Mouse (Mus musculus) embryonic facial prominence, embryonic 11.5 days (tissue): ENCODE results near the gene Cela2a. TPM values are rescaled to one million over a fixed set of nuclear protein-coding genes. Genes with fewer than 3 reads are reported as not detected.

ENCODE experiments used
- ATAC-seq: fragments of 200-750 bp; cut with Nextera tagmentation; replicated peaks from 2 replicates; pipeline ENCODE4 v1.8.0; 2017; ENCODE audit warnings: low read depth; ENCODE audit not compliant: insufficient number of reproducible peaks, low FRiP score, low TSS enrichment
- DNase-seq: peaks from one replicate; pipeline ENCODE4 v3.0.0-alpha.2; 2015; ENCODE audit warnings: low spot score
- H3K27ac ChIP-seq: fragments of 300-500 bp; sonication (generic); replicated peaks from 2 replicates; pipeline ENCODE4 v1.5.1; 2014; ENCODE audit warnings: mild to moderate bottlenecking, low read depth, low read length, control low read depth
- H3K27me3 ChIP-seq: fragments of 300-500 bp; sonication (generic); 2 replicates; pipeline ENCODE4 v1.6.1; 2014; ENCODE audit warnings: mild to moderate bottlenecking, low read length, moderate library complexity, mixed read lengths; ENCODE audit not compliant: control insufficient read depth, insufficient read depth
- H3K36me3 ChIP-seq: fragments of 300-500 bp; sonication (generic); replicated peaks from 2 replicates; pipeline ENCODE4 v1.6.1; 2014; ENCODE audit warnings: low read depth, mild to moderate bottlenecking, low read length, moderate library complexity, mixed read lengths; ENCODE audit not compliant: control insufficient read depth, insufficient read depth
- H3K4me1 ChIP-seq: fragments of 300-500 bp; sonication (generic); 2 replicates; pipeline ENCODE4 v1.6.1; 2014; ENCODE audit warnings: low read length, mixed read lengths; ENCODE audit not compliant: control insufficient read depth, insufficient read depth
- H3K4me2 ChIP-seq: fragments of 300-500 bp; sonication (generic); 2 replicates; pipeline ENCODE4 v1.6.1; 2014; ENCODE audit warnings: low read depth, mild to moderate bottlenecking, control low read depth, low read length, moderate library complexity
- H3K4me3 ChIP-seq: fragments of 300-500 bp; sonication (generic); 2 replicates; pipeline ENCODE4 v1.5.1; 2014; ENCODE audit warnings: low read depth, low read length, control low read depth
- H3K9ac ChIP-seq: fragments of 300-500 bp; sonication (generic); replicated peaks from 2 replicates; pipeline ENCODE4 v1.6.1; 2014; ENCODE audit warnings: mild to moderate bottlenecking, control low read depth, low read length
- H3K9me3 ChIP-seq: fragments of 300-500 bp; sonication (generic); replicated peaks from 2 replicates; pipeline ENCODE4 v1.6.1; 2016; ENCODE audit warnings: mild to moderate bottlenecking, low read length, inconsistent platforms, mixed read lengths; ENCODE audit not compliant: control insufficient read depth
- WGBS: fragments of 180-500 bp; shearing (Covaris S2); extraction: QIAGEN DNeasy Blood & Tissue Kit; methylation state at CpG from one replicate; pipeline ENCODE4 v1.1.7; 2014; 5-methylcytosine and 5-hydroxymethylcytosine counted together
- polyA plus RNA-seq: library from polyadenylated mRNA; unstranded; fragments of >200 nt; fragmentation: Nextera tagmentation; extraction: Ambion mirVana; gene quantifications from 2 replicates; pipeline ENCODE4 v1.2.1, GENCODE M21; 2014

Gene Cela2a
- polyA plus RNA-seq, 1 experiment from 2014 or later, result not detected

DNA sequence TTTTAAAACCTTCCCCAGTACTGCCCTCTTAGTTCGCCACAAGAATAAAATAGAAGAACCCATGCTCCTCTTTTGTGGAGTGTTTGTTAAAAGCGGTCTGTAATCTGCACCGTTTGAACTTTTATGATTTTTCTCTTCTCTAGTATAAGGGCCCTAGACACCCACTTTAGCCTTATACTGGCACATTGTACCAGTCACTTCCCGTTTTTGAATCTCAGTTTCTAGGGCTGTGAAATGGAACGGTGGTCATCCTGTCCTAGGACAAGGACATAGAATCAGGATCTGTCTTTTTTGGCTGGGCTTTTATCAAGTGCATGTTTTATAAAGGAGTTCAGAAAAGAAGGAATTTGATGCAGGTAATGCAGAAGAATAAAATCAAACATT is 31.8 kb downstream of the Cela2a start:
- peak overlapping the region; percentile 74 for H3K27ac ChIP-seq
- WGBS, result 14% methylated on average over 5 of the region's 5 CpGs
- H3K4me3 ChIP-seq, result peak overlapping the region; percentile 60
- H3K4me2 ChIP-seq, result peak overlapping the region; percentile 32
- H3K36me3 ChIP-seq, result no peaks in the 10 kb centered on the region
- no peaks in the 10 kb centered on the region for H3K9me3 ChIP-seq
- H3K4me1 ChIP-seq, result peaks cover 4% of the 10 kb centered on the region; the same call in 1 of the 2 replicates
- no peaks in the 10 kb centered on the region for H3K27me3 ChIP-seq
- no peak for ATAC-seq
- H3K9ac ChIP-seq, result peak overlapping the region; percentile 61; the same call in 1 of the 2 replicates
- DNase-seq, result no peak

DNA sequence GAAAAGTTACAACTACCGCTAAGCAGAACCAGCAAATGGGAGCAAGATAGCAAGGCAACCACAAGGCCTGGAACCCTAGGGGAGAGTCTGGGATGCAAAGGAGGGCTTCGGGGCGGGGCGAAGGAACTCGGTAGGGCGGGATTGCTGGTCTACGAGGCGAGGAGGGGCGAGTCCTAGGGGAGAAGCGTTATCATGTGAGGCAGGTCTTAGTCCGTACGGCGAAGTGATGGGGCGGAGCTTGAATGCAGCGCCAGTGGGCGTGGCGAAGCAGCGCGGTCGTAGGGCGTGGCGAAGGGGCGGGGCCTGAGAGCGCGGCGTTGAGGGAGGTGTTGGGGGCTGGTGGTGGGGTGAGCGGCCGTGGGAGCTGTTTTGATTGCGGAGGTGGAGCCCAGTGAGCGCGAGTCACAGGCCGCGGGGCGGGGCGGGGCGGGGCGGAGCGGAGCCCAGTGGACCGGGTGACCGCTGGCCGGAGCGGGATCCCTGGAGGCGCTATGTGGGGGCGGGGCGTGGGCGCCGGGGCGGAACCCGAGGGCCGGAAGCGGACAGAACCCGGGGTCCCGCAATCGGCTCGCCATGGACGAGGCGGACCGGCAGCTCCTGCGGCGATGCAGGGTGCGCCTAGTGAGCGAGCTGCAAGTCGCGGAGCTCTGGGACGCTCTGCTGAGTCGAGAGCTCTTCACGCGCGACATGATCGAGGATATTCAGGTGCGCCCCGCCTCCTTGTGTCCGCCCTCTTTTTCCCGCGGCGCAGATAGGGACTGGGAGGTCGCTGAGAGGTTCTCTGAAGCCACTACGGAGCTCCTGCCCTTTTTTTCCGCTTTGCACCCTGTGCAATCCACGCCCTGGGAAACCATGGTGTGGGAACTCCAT is 32.4 kb downstream of the Cela2a start, which contains the start of gene Casp9:
Gene Casp9, plus strand, starts transcription at position 331 of the 870 bp plus-strand sequence.
- DNase-seq (peak; percentile 97), ATAC-seq (peak; percentile 78)
- WGBS, result under 1% methylated on average over 64 of the region's 80 CpGs
- Histone ChIP-seq H3K4me2 (peak within 1 kb of the TSS; percentile 32), H3K9me3 (no peaks in the 10 kb centered on the region), H3K36me3 (no peaks in the 10 kb centered on the region), H3K4me3 (peak within 1 kb of the TSS; percentile 60), H3K4me1 (peaks cover 4% of the 10 kb centered on the region; the same call in 1 of the 2 replicates), H3K9ac (peak within 1 kb of the TSS; percentile 61), H3K27me3 (no peaks in the 10 kb centered on the region), H3K27ac (peak within 1 kb of the TSS; percentile 74)

DNA sequence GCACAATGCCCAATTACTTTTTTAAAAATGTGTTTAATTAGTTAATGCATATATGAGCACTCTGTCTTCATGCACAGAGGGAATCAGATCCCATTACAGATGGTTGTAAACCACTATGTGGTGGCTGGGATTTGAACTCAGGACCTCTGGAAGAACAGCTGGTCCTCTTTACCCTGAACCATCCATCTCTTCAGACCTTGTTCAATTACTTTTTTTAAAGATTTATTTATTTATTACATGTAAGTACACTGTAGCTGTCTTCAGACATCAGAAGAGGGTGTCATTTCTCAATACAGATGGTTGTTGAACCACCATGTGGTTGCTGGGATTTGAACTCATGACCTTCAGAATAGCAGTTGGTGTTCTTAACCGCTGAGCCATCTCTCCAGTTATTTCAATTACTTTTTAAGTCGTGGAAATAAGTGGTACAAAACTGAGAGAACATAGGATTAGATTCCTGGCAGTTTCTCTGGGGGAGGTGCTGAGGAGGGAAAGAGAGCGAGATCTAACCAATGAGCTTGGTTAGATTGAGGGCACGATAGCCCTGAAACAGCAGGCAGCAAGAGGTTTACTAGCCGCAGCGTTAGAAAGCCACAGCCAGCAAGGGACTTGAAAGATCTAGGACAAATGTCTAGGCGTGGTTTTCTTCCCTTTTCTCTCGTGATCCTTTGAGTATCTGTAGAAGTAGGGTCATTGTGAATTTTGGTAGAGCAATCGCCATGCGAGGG is 33.2 kb downstream of the Cela2a start:
- ATAC-seq (no peak), DNase-seq (no peak)
- no peaks in the 10 kb centered on the region for H3K27me3 ChIP-seq
- peak overlapping the region; percentile 4 for H3K9ac ChIP-seq
- peak overlapping the region; percentile 60 for H3K4me3 ChIP-seq
- no peaks in the 10 kb centered on the region for H3K9me3 ChIP-seq
- WGBS, result 13% methylated on average over 10 of the region's 10 CpGs
- H3K4me2 ChIP-seq, result peak overlapping the region; percentile 32
- H3K27ac ChIP-seq, result peak overlapping the region; percentile 74
- H3K4me1 ChIP-seq, result peaks cover 4% of the 10 kb centered on the region; the same call in 1 of the 2 replicates
- H3K36me3 ChIP-seq, result no peaks in the 10 kb centered on the region

DNA sequence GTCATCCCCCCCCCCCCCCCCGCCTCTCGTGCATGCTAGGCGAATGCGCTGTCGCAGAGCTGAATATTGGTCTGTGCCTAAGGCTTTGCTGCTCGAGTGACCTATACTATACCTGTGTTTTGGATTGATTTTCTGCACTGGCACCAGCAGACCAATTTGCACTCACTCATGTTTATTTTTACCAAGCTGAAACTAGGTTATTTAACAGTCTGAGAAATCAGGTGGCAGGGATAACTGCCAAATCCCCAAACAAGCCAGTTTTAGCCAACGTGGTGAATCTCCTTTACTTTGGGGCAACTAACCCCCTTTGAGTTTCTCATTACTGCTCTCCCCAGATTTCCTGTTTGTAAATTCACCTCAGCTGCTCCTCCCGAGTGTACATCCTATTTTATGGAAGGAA is 34.0 kb downstream of the Cela2a start:
- Histone ChIP-seq H3K36me3 (no peaks in the 10 kb centered on the region), H3K4me1 (peaks cover 4% of the 10 kb centered on the region; the same call in 1 of the 2 replicates), H3K4me3 (no peak overlapping the region), H3K27me3 (no peaks in the 10 kb centered on the region), H3K27ac (no peak overlapping the region), H3K9me3 (no peaks in the 10 kb centered on the region), H3K9ac (no peak overlapping the region), H3K4me2 (no peak overlapping the region)
- ATAC-seq, result no peak
- 87% methylated on average over 8 of the region's 8 CpGs for WGBS
- no peak for DNase-seq

DNA sequence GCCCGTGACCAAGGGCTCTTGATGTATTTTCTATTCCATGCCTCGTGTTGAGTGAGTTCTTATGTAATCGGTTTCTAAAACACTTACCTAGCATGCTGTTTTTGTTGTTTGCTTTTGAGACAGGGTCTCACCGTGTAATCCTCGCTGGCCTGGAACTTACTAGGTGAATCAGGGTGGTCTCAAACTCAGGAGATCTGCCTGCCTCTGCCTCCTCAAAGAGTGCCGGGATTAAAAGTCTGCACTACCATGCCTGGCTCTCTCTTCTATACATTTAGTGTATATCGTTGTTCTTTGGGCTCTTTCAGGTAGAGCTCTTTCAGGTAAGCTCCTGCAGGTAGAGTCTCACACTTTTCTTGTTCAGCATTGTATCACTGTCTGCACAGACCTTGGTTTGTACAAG is 34.5 kb downstream of the Cela2a start:
- H3K4me1 ChIP-seq, result peaks cover 4% of the 10 kb centered on the region; the same call in 1 of the 2 replicates
- no peak overlapping the region for H3K4me2 ChIP-seq
- no peak overlapping the region for H3K27ac ChIP-seq
- no peak overlapping the region for H3K4me3 ChIP-seq
- DNase-seq (no peak), ATAC-seq (no peak)
- no peaks in the 10 kb centered on the region for H3K9me3 ChIP-seq
- 92% methylated on average over 7 of the region's 7 CpGs for WGBS
- H3K9ac ChIP-seq, result no peak overlapping the region
- H3K27me3 ChIP-seq, result no peaks in the 10 kb centered on the region
- H3K36me3 ChIP-seq, result no peaks in the 10 kb centered on the region

DNA sequence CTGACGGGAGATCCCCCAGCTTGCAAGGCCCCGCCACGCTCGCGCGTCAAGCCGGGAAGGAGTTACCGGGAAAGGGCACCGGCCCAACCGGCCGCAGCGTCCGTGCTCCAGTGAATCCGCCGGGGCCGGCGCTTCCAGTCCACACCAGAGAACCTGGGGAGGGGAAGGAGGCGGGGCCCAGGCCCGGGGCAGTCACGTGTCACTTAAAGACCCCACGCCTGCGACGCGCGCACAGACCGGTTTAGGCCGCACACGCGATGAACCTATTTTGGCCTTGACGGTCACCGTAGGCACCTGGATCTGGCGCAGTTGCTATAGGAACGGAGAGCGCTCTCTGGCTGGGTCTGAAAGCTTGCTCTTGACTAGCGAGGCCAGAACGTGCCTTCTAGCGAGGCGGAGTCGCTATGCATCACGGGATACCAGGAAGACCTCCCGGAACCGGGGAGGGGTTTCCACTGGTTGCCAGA is 35.4 kb downstream of the Cela2a start, which contains the start of gene Dnajc16:
Gene Dnajc16, minus strand, starts transcription at position 408 of the 467 bp plus-strand sequence.
- Histone ChIP-seq H3K4me1 (peaks cover 4% of the 10 kb centered on the region; the same call in 1 of the 2 replicates), H3K4me2 (peak within 1 kb of the TSS; percentile 76), H3K27ac (0 out of 2 replicates have a peak within 1 kb of the TSS, but pooled peaks have one; percentile 52), H3K9ac (peak within 1 kb of the TSS; percentile 90), H3K27me3 (no peaks in the 10 kb centered on the region), H3K4me3 (peak within 1 kb of the TSS; percentile 96), H3K36me3 (no peaks in the 10 kb centered on the region), H3K9me3 (no peaks in the 10 kb centered on the region)
- DNase-seq (peak; percentile 99), ATAC-seq (peak; percentile 92)
- under 1% methylated on average over 36 of the region's 42 CpGs for WGBS

DNA sequence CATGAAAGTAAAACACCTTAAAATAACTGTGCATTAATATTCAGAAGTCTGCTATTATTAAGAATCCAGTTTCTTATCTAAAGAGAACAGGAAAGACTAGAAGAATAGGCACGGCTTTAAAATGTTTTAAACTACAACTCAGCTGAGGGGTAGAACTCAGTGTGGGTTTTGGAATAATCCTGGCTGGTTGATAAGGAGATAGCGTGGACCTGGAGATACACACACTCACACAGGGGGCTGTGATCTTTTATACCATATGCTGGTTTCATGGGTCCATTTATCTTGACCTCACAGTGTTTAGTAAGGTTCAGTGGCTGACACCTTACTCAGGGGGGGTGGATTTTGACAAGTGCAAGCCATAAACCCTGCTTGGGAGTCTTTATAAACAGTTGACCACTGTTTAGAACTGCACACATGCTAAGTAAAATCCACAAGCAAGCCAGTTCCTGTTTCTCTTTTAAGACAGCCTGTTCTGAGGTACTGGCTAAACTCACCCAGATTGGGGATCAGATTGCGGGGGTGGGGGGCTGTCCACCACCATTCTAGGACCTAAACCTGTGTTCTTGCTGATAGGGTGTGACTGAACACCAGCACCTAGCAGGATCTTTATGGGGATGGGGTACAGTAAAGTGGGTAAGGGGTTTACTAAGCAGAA is 36.3 kb downstream of the Cela2a start:
- peaks cover 4% of the 10 kb centered on the region; the same call in 1 of the 2 replicates for H3K4me1 ChIP-seq
- H3K9ac ChIP-seq, result peak overlapping the region; percentile 90
- 0 out of 2 replicates have a peak overlapping the region, but pooled peaks have one; percentile 52 for H3K27ac ChIP-seq
- no peaks in the 10 kb centered on the region for H3K9me3 ChIP-seq
- peak; percentile 3 for DNase-seq
- ATAC-seq, result 0 out of 2 replicates have a peak, but pooled peaks have one; percentile 6
- WGBS, result 59% methylated on average over 3 of the region's 3 CpGs
- peak overlapping the region; percentile 76 for H3K4me2 ChIP-seq
- no peaks in the 10 kb centered on the region for H3K27me3 ChIP-seq
- peak overlapping the region; percentile 96 for H3K4me3 ChIP-seq
- no peaks in the 10 kb centered on the region for H3K36me3 ChIP-seq
